Mouse (Mus musculus) spleen, postnatal 36 days (tissue): ENCODE measurements at regions not wholly inside any gene's neighbourhood (a gene's known extent, or its start where the extent isn't known, plus 50 kb on each side); places are given as distances from the start of the nearest gene placed in this dataset.

ENCODE experiments used
- DNase-seq, 2 experiments: peaks; one replicate each; pipeline ENCODE4 v3.0.0; 2022; ENCODE audit warnings: low spot score in 2 of 2, mixed read lengths in 1 of 2

- no peak for DNase-seq
These were observed 175.0 kb upstream of the Lrig3 start for GRCm38 (mm10) chr10:125790924-125791323.

GRCm38 (mm10) chr10:125794504-125794903 is 171.5 kb upstream of the Lrig3 start:
- no peak for DNase-seq

- no peak for DNase-seq
These were observed 170.6 kb upstream of the Lrig3 start for GRCm38 (mm10) chr10:125795323-125795722.

- DNase-seq, result no peak
These were observed 167.3 kb upstream of the Lrig3 start for GRCm38 (mm10) chr10:125798678-125799077.

DNA sequence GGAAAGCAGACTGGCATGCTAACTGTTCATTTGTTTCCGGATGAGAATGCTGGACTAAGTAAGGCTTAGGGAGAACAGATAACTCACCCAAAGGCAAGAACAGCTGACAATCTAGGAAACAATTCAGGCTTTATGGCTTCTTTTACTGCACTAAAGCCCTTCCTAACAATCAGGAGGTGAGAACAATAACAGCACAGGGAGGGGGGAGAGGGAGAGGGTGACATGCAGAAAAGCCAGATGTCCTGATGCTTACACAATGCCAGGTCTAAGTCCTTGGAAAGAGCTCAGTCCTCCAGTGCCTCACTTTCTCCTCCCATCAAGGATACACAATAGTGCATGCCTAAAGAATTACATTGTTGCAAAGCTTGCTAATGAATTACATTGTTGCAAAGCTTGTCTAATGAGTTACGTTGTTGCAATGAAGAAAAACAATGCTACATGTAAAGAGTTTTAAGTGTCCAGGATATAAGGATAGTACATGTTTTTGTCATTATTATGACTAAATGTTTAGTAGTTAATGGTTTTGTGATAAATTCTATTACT is 165.3 kb upstream of the Lrig3 start:
- no peak for DNase-seq

GRCm38 (mm10) chr10:125801450-125801849 is 164.5 kb upstream of the Lrig3 start:
- DNase-seq, result no peak

GRCm38 (mm10) chr10:125802923-125803583 is 162.9 kb upstream of the Lrig3 start:
- DNase-seq, result no peak

GRCm38 (mm10) chr10:125809763-125810361 is 156.1 kb upstream of the Lrig3 start:
- no peak for DNase-seq

DNA sequence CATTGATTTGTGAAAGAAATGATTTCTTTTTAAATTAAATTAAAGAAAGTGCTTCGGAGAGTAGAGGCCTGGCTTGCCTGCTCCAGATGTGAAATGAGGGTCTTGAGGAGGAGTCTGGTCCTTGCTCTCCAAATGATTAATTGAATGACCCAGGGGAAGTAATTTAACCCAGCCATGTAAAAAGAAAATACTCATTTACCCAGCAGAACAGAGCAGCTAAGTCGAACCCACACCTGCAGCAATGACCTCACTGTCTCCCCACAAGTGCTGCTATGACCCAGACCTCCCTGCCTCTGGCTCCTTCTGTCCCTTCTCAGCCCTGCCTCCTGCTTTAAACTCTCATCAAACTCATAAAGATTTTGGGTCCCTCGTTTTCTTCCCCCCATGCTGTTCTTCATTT is 155.4 kb upstream of the Lrig3 start:
- no peak for DNase-seq

GRCm38 (mm10) chr10:125814191-125814887 is 151.6 kb upstream of the Lrig3 start:
- no peak for DNase-seq

- no peak for DNase-seq
These were observed 133.8 kb upstream of the Lrig3 start for GRCm38 (mm10) chr10:125832134-125832533.

- DNase-seq, result no peak
These were observed 133.2 kb upstream of the Lrig3 start for GRCm38 (mm10) chr10:125832764-125833163.

- DNase-seq, result no peak
These were observed 132.0 kb upstream of the Lrig3 start for GRCm38 (mm10) chr10:125833989-125834388.

- DNase-seq, result no peak
These were observed 127.0 kb upstream of the Lrig3 start for GRCm38 (mm10) chr10:125838982-125839381.

GRCm38 (mm10) chr10:125839621-125840141 is 126.3 kb upstream of the Lrig3 start:
- DNase-seq, result no peak

- no peak for DNase-seq
These were observed 125.6 kb upstream of the Lrig3 start for GRCm38 (mm10) chr10:125840388-125840787.

DNA sequence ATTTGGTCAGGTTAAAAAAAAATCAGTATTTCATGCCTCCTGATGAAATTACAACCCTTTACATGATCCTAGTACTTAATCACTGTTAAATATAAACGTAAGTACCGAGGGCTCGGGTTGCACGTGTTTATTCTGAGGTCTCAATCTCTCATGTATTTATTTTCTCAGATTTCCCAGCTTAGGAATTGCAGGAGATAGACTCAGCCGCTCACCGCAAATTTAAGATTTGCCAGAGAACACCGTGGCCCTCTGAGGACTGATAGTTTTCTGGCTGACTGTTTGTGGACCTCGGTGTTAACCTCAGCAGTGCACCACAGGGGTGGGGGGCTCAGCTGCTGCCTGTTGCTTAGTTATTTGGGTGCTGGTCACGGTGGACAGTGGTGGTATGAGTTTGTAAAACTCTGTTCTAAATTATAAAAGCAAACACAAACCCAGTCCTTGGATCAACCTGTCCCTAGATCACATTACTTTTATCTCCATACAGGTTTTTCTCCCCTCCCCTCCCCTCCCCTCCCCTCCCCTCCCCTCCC is 121.6 kb upstream of the Lrig3 start:
- DNase-seq, result no peak

DNA sequence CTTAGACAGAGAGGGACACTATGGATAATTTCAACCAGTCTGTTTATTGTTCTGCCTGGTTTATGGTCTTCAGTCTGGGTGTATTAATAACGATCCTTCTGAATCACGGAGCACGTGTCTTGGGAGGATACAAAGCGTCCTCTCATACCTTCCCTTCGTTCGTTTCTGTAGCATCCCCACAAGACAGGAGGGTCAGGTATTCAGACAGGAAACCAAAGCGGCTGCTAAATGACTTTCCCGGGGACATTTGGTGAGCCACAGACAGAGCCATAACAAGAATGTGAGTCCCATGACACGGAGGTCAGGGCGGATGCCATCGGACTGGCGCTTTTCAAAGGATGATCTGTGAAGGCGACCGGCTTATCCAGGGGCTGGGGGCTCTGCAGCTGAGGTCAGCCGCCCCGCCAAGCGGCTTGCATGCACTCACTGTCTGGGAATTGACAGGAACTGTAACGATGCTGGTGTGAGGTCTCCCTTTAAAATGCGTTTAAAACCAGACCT is 120.9 kb upstream of the Lrig3 start:
- DNase-seq, result no peak

DNA sequence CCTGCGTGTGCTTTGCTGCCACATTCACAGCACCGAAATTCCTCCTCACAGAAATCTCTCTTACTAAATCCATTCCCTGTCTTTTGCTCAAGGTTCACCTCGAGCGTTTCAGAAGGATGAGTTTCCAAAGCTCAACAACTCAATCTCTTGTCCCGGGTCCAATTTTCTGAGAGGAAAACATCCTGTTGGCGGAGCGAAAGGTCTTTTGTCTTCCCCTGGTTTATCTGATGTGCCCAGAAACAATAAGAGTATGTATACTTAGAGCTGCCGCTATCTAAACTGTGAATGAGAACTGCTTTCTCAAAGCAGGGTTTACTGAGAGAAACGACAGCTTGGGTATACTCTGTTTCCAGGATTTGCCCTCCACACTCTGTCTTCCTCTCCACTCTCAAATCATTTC is 115.6 kb upstream of the Lrig3 start:
- no peak for DNase-seq

- no peak for DNase-seq
These were observed 104.2 kb upstream of the Lrig3 start for GRCm38 (mm10) chr10:125861734-125862133.

- no peak for DNase-seq
These were observed 99.6 kb upstream of the Lrig3 start for GRCm38 (mm10) chr10:125866346-125866745.

DNA sequence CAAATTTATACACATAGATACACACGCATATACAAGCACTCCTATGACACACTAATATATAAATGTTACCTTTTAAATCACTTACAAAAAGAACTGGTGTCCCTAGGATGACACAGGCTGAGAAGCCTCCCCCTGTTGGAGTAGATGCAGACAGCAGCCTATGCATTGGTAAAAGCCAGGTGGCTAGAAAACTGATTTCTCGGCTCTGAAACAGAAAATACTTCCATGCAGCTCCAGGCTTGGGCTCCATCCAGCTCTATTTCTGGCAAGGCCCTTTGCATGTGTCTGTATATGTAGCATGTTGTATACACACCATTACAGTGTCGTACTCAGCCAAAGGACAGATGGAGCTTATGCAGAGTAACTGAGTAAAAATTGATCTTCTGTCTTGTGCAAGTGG is 81.4 kb upstream of the Lrig3 start:
- no peak for DNase-seq
